Mouse (Mus musculus) neural tube, embryonic 11.5 days (tissue): ENCODE measurements around the gene Atf1. TPM values are rescaled to one million over a fixed set of nuclear protein-coding genes. Genes with fewer than 3 reads are reported as not detected.

Experiments
- ATAC-seq: fragments of 200-750 bp; cut with Nextera tagmentation; 2 replicates; pipeline ENCODE4 v1.8.0; 2017; ENCODE audit warnings: moderate number of reproducible peaks, mild to moderate bottlenecking, moderate TSS enrichment, moderate library complexity; ENCODE audit not compliant: insufficient read depth, low FRiP score, low TSS enrichment
- DNase-seq: peaks from one replicate; pipeline ENCODE4 v3.0.0-alpha.2; 2015; ENCODE audit warnings: low spot score
- H3K27ac ChIP-seq: fragments of 300-500 bp; sonication (generic); 2 replicates; pipeline ENCODE4 v1.5.1; 2014; ENCODE audit warnings: low read depth, mild to moderate bottlenecking, low read length
- H3K27me3 ChIP-seq: fragments of 300-500 bp; sonication (generic); 2 replicates; pipeline ENCODE4 v1.6.1; 2014; ENCODE audit warnings: mild to moderate bottlenecking, low read length, mixed read lengths; ENCODE audit not compliant: control insufficient read depth, insufficient read depth
- H3K36me3 ChIP-seq: fragments of 300-500 bp; sonication (generic); 2 replicates; pipeline ENCODE4 v1.6.1; 2014; ENCODE audit warnings: mild to moderate bottlenecking, low read length, moderate library complexity, mixed read lengths; ENCODE audit not compliant: control insufficient read depth, insufficient read depth
- H3K4me1 ChIP-seq: fragments of 300-500 bp; sonication (generic); 2 replicates; pipeline ENCODE4 v1.6.1; 2014; ENCODE audit warnings: low read length, mixed read lengths; ENCODE audit not compliant: control insufficient read depth, insufficient read depth
- H3K4me2 ChIP-seq: fragments of 300-500 bp; sonication (generic); 2 replicates; pipeline ENCODE4 v1.6.1; 2014; ENCODE audit warnings: low read depth, mild to moderate bottlenecking, moderate library complexity
- H3K4me3 ChIP-seq: fragments of 300-500 bp; sonication (generic); 2 replicates; pipeline ENCODE4 v1.5.1; 2014; ENCODE audit warnings: low read depth, low read length
- H3K9ac ChIP-seq: fragments of 300-500 bp; sonication (generic); 2 replicates; pipeline ENCODE4 v1.6.1; 2014; ENCODE audit warnings: mild to moderate bottlenecking, low read length
- H3K9me3 ChIP-seq: fragments of 300-500 bp; sonication (generic); 2 replicates; pipeline ENCODE4 v1.6.1; 2016; ENCODE audit warnings: low read length; ENCODE audit not compliant: control insufficient read depth
- WGBS: fragments of 180-500 bp; shearing (Covaris S2); extraction: QIAGEN DNeasy Blood & Tissue Kit; methylation state at CpG from one replicate; pipeline ENCODE4 v1.1.7; 2014; 5-methylcytosine and 5-hydroxymethylcytosine counted together
- polyA plus RNA-seq: library from polyadenylated mRNA; unstranded; fragments of >200 nt; fragmentation: Nextera tagmentation; extraction: Ambion mirVana; gene quantifications from 2 replicates; pipeline ENCODE4 v1.2.1, GENCODE M21; 2014

Gene Atf1
- polyA plus RNA-seq, 1 experiment from 2014 or later, result 24.5 TPM

DNA sequence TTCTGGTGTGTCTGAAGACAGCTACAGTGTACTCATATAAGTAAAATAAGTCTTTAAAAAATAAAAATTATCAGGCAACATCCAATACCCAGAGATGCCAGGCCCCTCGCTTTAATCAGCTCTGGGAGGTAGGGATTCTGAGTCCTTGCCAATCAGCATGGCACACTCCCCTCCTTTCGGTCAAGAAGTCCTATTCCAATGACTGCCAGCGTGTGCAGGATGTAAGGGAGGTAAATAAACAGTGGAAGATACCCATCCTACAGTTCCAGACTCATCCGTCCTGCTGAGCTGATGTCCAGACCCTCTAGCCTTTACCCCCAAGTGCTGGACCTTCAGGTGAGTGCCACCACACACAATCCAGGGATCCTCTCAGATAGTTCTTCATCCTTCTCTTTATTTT lies 2.2 kb upstream of the Atf1 start:
- ATAC-seq (no peak), DNase-seq (no peak)
- Histone ChIP-seq H3K36me3 (no peaks in the 10 kb centered on the region; the same call in 1 of the 2 replicates), H3K4me2 (no peak overlapping the region), H3K9ac (no peak overlapping the region), H3K9me3 (peaks cover 3% of the 10 kb centered on the region; the same call in 1 of the 2 replicates), H3K4me3 (no peak overlapping the region), H3K4me1 (peaks cover 11% of the 10 kb centered on the region), H3K27ac (no peak overlapping the region), H3K27me3 (no peaks in the 10 kb centered on the region)
- 97% methylated on average over 4 of the region's 4 CpGs for WGBS

DNA sequence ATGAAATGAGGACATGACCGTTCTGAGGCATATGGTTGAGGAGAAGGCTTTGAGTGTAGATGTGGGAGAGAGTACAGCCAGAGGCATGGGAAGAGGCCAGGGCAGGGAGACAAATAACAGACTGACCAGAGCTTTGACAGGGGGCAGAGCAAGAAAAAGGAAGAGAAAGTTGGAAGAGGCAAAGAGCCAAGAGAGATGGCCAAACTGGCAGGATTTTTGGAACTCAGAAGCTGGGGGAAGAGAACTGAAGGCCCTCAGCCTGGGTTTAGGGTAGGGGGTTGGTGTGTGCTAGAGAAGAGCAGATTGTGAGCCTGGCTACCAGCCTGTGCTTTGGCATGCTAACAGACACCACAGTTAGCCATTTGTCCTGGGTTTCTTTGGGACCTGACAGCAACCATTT lies 1.7 kb upstream of the Atf1 start:
- H3K4me3 ChIP-seq, result no peak overlapping the region
- H3K27ac ChIP-seq, result no peak overlapping the region
- ATAC-seq (no peak), DNase-seq (no peak)
- H3K36me3 ChIP-seq, result no peaks in the 10 kb centered on the region; the same call in 1 of the 2 replicates
- peaks cover 3% of the 10 kb centered on the region; the same call in 1 of the 2 replicates for H3K9me3 ChIP-seq
- H3K9ac ChIP-seq, result no peak overlapping the region
- peaks cover 11% of the 10 kb centered on the region for H3K4me1 ChIP-seq
- H3K4me2 ChIP-seq, result no peak overlapping the region
- WGBS, result 100% methylated on average over 1 of the region's 1 CpGs
- no peaks in the 10 kb centered on the region for H3K27me3 ChIP-seq

DNA sequence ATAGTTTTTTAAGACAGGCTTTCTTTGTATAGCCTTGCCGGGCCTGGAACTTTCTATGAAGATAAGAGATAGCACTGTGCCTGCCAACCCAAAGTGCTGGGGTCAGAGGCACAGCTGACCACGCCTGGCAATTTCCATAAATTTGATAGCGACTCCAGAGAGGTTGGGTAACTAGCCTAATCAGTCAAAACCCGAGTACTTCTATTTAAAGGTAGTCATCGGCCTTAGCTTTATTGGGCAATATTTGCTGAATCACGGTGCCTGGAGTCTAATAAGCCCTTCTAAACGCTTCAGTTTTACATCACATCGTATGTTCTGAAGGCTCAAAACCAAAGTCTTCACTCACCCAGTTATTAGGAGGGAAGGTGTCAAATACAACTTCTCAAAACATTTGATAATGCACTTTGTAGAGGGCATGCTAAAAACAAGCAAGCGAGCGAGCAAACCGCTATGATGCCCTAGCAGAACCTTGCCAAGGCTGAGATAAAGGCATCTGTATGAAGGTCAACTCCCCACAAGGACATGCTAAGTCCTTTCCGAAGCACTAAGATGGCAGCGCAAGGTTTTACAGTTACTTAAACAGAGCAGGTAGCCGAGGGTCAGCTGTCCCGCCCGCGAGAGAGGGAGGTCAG lies 472 bp upstream of the Atf1 start:
- Histone ChIP-seq H3K9me3 (peaks cover 3% of the 10 kb centered on the region; the same call in 1 of the 2 replicates), H3K4me2 (peak overlapping the region; percentile 77), H3K4me3 (peak overlapping the region; percentile 89), H3K27me3 (no peaks in the 10 kb centered on the region), H3K36me3 (no peaks in the 10 kb centered on the region; the same call in 1 of the 2 replicates), H3K4me1 (peaks cover 11% of the 10 kb centered on the region), H3K27ac (peak overlapping the region; percentile 100), H3K9ac (peak overlapping the region; percentile 99)
- no peak; the same call in none of the 2 replicates for ATAC-seq
- no peak for DNase-seq
- WGBS, result 9% methylated on average over 17 of the region's 17 CpGs

DNA sequence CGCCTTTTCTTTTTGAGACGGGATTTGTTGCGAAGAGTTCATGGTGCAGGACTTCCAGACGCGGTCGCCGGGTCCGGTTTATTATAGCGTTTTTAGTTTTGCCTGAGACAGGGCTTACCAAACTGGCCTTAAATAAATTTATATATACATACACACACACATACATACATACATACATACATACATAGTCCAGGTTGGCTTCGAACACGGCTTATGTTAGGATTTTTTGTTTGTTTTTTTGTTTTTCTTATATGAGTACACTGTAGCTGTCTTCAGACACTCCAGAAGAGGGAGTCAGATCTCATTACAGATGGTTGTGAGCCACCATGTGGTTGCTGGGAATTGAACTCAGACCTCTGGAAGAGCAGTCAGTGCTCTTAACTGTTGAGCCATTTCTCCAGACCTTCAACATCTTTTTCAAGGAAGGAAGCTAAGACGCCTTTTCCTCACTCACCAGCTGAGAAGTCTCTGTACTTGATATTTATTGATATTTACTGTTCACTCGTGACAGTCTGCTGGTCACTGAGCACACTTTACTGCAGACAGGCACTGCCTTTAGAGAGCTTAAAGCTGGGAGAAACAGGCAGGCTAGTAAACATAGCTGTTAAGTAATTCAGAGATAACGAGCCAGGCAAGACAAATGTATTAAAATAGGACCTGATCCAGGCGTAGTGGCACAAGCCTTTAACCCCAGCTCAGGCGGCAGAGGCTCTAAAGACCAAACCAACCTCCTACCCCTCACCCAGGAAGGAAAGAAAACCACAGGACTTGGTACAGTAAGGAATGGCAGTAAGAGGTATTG lies 1.1 kb downstream of the Atf1 start:
- ATAC-seq, result no peak

DNA sequence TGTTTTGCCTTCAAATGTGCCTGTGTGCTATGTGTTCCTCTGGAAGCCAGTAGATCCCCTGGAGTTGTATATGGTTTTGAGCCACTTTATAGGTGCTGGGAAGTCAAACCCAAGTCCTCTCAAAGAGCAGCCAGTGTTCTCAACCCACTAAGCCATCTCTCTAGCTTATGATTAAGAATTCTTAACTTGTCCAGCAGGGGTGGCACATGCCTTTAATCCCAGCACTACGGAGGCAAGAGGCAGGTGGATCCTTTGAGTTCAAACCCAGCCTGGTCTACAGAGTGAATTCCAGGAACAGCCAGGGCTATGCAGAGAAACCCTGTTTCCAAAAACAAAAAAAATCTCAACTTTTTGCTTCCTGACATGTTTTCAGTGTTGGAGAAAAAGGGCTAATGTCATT lies 3.0 kb downstream of the Atf1 start:
- DNase-seq (no peak), ATAC-seq (no peak)
- H3K36me3 ChIP-seq, result peaks cover 3% of the 10 kb centered on the region; the same call in 1 of the 2 replicates
- no peak overlapping the region for H3K4me3 ChIP-seq
- no peak overlapping the region for H3K27ac ChIP-seq
- no peaks in the 10 kb centered on the region for H3K27me3 ChIP-seq
- H3K4me1 ChIP-seq, result peaks cover 11% of the 10 kb centered on the region
- no peak overlapping the region for H3K4me2 ChIP-seq
- H3K9me3 ChIP-seq, result no peaks in the 10 kb centered on the region
- WGBS, result 83% methylated on average over 1 of the region's 1 CpGs
- no peak overlapping the region for H3K9ac ChIP-seq

More for the DNA sequence above, 1.1 kb downstream of the Atf1 start:
- Histone ChIP-seq H3K4me3 (peak overlapping the region; percentile 89), H3K9ac (peak overlapping the region; percentile 99), H3K36me3 (no peaks in the 10 kb centered on the region; the same call in 1 of the 2 replicates), H3K9me3 (no peaks in the 10 kb centered on the region), H3K4me2 (peak overlapping the region; percentile 77), H3K27me3 (no peaks in the 10 kb centered on the region), H3K4me1 (peaks cover 11% of the 10 kb centered on the region), H3K27ac (peak overlapping the region; percentile 100)
- no peak for DNase-seq
- WGBS, result 19% methylated on average over 16 of the region's 16 CpGs

DNA sequence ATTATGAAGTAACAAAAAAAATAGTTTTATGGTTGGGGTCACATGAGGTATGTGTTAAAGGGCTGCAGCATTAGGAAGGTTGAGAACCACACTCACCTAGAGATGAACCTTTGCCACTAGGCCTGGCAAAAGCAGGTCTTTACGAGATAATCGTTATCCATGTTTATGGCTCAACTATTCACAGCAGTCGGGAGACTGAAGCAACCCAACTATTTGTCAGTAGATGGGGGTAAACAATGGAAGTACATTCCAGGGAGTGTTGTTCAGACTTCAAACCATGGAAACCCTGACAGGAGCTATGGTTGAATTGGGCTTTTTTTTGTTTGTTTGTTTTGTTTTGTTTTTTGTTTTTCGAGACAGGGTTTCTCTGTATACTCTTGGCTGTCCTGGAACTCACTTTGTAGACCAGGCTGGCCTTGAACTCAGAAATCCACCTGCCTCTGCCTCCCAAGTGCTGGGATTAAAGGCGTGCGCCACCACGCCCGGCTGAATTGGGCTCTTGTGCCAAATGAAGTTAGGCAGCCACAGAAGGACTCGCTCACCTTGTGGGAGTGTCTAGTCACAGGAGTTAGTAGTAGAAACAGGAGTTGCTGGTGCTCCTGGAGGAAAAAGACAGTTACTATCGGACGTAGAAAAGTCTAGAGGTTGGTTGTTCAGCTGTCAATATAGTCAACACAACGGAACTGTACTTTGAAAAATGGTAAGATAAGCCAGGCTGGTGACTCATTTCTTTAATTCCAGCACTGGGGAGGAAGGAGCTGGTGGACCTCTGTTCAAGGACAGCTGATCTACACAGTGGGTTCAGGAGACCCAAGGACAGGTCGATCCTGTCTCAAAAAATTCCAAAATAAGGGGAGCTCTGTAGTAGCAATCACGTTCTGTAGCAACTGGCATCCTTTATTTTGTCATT lies 4.3 kb downstream of the Atf1 start:
- Histone ChIP-seq H3K4me1 (peaks cover 9% of the 10 kb centered on the region), H3K4me3 (no peak overlapping the region), H3K27me3 (no peaks in the 10 kb centered on the region), H3K4me2 (no peak overlapping the region), H3K9me3 (no peaks in the 10 kb centered on the region), H3K9ac (no peak overlapping the region), H3K36me3 (peaks cover 3% of the 10 kb centered on the region; the same call in 1 of the 2 replicates), H3K27ac (no peak overlapping the region)
- no peak for ATAC-seq
- DNase-seq, result no peak
- 87% methylated on average over 14 of the region's 14 CpGs for WGBS

DNA sequence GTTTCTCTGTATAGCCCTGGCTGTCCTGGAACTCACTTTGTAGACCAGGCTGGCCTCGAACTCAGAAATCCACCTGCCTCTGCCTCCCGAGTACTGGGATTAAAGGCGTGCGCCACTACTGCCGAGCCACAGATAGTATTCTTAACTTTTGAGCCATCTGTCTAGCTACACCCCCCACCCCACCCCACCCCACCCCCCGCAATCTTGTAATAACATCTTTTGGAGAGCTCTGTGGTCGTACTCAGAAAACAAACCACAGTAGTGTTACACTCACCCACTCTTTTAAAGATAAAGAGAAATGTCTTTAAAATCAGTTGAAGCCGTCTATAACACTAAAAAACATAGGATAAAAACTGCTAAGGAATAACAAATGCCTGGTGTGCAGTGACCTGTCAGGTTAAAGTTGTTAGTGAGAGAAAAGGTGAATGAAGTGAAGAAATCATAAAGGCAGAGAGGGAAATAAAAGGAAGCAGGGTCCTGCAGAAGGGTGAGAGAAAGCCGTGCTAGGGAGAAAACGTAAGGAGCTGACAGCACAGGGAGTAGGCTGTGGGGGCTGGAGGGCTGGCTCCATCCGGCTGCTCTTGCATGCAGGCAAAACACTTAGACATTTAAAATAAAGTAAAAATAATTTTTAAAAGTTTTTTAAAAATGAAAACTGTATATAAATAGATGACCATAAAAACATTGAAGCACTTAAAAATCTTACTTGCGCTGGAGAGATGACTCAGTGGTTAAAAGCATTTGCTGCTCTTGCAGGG lies 7.8 kb downstream of the Atf1 start:
- H3K36me3 ChIP-seq, result peaks cover 3% of the 10 kb centered on the region
- WGBS, result 93% methylated on average over 12 of the region's 12 CpGs
- no peaks in the 10 kb centered on the region for H3K27me3 ChIP-seq

DNA sequence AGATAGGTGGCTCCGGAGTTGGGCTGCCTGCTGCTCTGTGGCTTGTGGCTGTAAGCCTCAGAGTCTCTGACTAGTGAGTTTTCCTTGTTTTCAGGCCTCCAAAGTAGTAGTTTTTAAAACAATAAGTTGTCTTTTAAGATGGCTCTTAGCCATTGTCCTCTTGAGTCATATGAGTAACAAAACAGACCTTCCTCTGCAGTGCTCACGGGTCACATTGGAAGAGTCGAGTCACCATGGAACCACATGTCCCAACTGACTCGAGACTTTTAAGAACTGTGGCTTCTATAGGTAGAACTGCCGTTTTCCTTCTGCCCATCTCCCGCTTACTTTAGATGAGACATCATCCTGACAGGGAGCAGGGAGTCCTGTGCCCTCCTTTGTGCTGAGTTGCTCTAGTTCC lies 9.3 kb downstream of the Atf1 start:
- peaks cover 6% of the 10 kb centered on the region for H3K36me3 ChIP-seq
- no peaks in the 10 kb centered on the region for H3K27me3 ChIP-seq
- no peak overlapping the region for H3K27ac ChIP-seq
- no peak overlapping the region for H3K9ac ChIP-seq
- no peaks in the 10 kb centered on the region for H3K9me3 ChIP-seq
- DNase-seq (no peak), ATAC-seq (no peak)
- H3K4me2 ChIP-seq, result no peak overlapping the region
- no peaks in the 10 kb centered on the region for H3K4me1 ChIP-seq
- H3K4me3 ChIP-seq, result no peak overlapping the region
- 94% methylated on average over 6 of the region's 6 CpGs for WGBS

More for the DNA sequence above, 7.8 kb downstream of the Atf1 start:
- Histone ChIP-seq H3K9me3 (no peaks in the 10 kb centered on the region), H3K4me2 (no peak overlapping the region), H3K4me3 (no peak overlapping the region), H3K27ac (no peak overlapping the region), H3K9ac (no peak overlapping the region), H3K4me1 (no peaks in the 10 kb centered on the region)
- DNase-seq (no peak), ATAC-seq (no peak)
